Mouse (Mus musculus) C2C12 (cell line): ENCODE results near the gene Hepacam. TPM values are rescaled to one million over a fixed set of nuclear protein-coding genes. Genes with fewer than 3 reads are reported as not detected.

Experiments used
- H3K27me3 ChIP-seq: one replicate; pipeline ENCODE4 v1.6.1; 2011; ENCODE audit not compliant: control insufficient read depth, insufficient read depth, insufficient read length
- H3K36me3 ChIP-seq: one replicate; pipeline ENCODE4 v1.6.1; 2011; ENCODE audit not compliant: control insufficient read depth, insufficient read depth
- H3K4me3 ChIP-seq: one replicate; pipeline ENCODE4 v1.5.1; 2011; ENCODE audit warnings: mild to moderate bottlenecking, control low read depth; ENCODE audit not compliant: poor library complexity, insufficient read depth, severe bottlenecking
- H3K79me2 ChIP-seq: one replicate; pipeline ENCODE4 v1.6.1; 2011; ENCODE audit not compliant: control insufficient read depth, insufficient read depth
- H3K79me3 ChIP-seq: one replicate; pipeline ENCODE4 v1.6.1; 2011; ENCODE audit warnings: low read depth, control low read depth
- H3ac ChIP-seq: one replicate; pipeline ENCODE3; 2011; ENCODE audit warnings: low read depth; ENCODE audit not compliant: control insufficient read depth, insufficient read length
- CEBPB ChIP-seq: IDR thresholded peaks from one replicate; pipeline ENCODE4 v1.6.1; 2011; ENCODE audit warnings: low read depth, mild to moderate bottlenecking, control low read depth, moderate library complexity
- CTCF ChIP-seq: IDR thresholded peaks from one replicate; pipeline ENCODE4 v1.5.1; 2011; ENCODE audit not compliant: control insufficient read depth, insufficient read depth, insufficient read length
- FOSL1 ChIP-seq: IDR thresholded peaks from one replicate; pipeline ENCODE4 v1.8.0; 2011; ENCODE audit warnings: mild to moderate bottlenecking, low read length; ENCODE audit not compliant: poor library complexity, insufficient read depth, severe bottlenecking
- MAX ChIP-seq: IDR thresholded peaks from one replicate; pipeline ENCODE4 v1.6.1; 2011; ENCODE audit warnings: mild to moderate bottlenecking, control low read depth
- MYOD1 ChIP-seq: IDR thresholded peaks from one replicate; pipeline ENCODE4 v1.6.1; 2011; ENCODE audit warnings: low read depth; ENCODE audit not compliant: control insufficient read depth, insufficient read length
- MYOG ChIP-seq: IDR thresholded peaks from one replicate; pipeline ENCODE4 v1.6.1; 2011; ENCODE audit not compliant: control insufficient read depth, insufficient read length; ENCODE audit errors: extremely low read depth
- USF1 ChIP-seq: IDR thresholded peaks from one replicate; pipeline ENCODE4 v1.6.1; 2011; ENCODE audit warnings: low read depth, mild to moderate bottlenecking, control low read depth, moderate library complexity
- polyA plus RNA-seq: library from polyadenylated mRNA; unstranded; fragments of >200 nt; fragmentation: generic; extraction: Trizol; gene quantifications from one replicate; pipeline ENCODE4 v1.2.1, GENCODE M21; 2012; ENCODE audit warnings: missing spikeins

Gene Hepacam
- polyA plus RNA-seq, 1 experiment = 0.01 TPM

- Histone ChIP-seq H3ac (no peak overlapping the region), H3K27me3 (peaks cover 39% of the 10 kb centered on the region), H3K79me2 (no peaks in the 10 kb centered on the region), H3K79me3 (no peaks in the 10 kb centered on the region), H3K36me3 (no peaks in the 10 kb centered on the region), H3K4me3 (no peak overlapping the region)
- TF ChIP-seq MYOD1 (no peak), CEBPB (no peak), MAX (no peak), CTCF (no peak), FOSL1 (no peak), MYOG (no peak), USF1 (no peak)
These were observed 35.4 kb downstream of the Hepacam start for GRCm38 (mm10) chr9:37402501-37402900.

- Histone ChIP-seq H3K79me2 (no peaks in the 10 kb centered on the region), H3K4me3 (no peak overlapping the region), H3K27me3 (peaks cover 44% of the 10 kb centered on the region), H3K36me3 (no peaks in the 10 kb centered on the region), H3ac (no peak overlapping the region), H3K79me3 (no peaks in the 10 kb centered on the region)
- TF ChIP-seq MYOD1 = no peak
- no peak for TF ChIP-seq USF1
These were observed 35.9 kb downstream of the Hepacam start for GRCm38 (mm10) chr9:37403011-37403410.

- no peaks in the 10 kb centered on the region for H3K79me2 ChIP-seq
- no peak overlapping the region for H3ac ChIP-seq
- no peaks in the 10 kb centered on the region for H3K36me3 ChIP-seq
- no peaks in the 10 kb centered on the region for H3K79me3 ChIP-seq
- H3K4me3 ChIP-seq = no peak overlapping the region
- peaks cover 66% of the 10 kb centered on the region for H3K27me3 ChIP-seq
- peak; percentile 8 for TF ChIP-seq CTCF
- TF ChIP-seq MYOD1 = no peak
- no peak for TF ChIP-seq CEBPB
- no peak for TF ChIP-seq MAX
These were observed 39.2 kb downstream of the Hepacam start for GRCm38 (mm10) chr9:37406372-37406771.

GRCm38 (mm10) chr9:37407850-37408502 is 40.8 kb downstream of the Hepacam start:
- Histone ChIP-seq H3K36me3 (no peaks in the 10 kb centered on the region), H3K27me3 (peaks cover 59% of the 10 kb centered on the region), H3K4me3 (no peak overlapping the region), H3ac (no peak overlapping the region), H3K79me2 (no peaks in the 10 kb centered on the region), H3K79me3 (no peaks in the 10 kb centered on the region)
- TF ChIP-seq MAX (no peak), MYOG (no peak), MYOD1 (no peak), CEBPB (no peak), CTCF (no peak), USF1 (no peak), FOSL1 (no peak)

GRCm38 (mm10) chr9:37409698-37410445 is 42.7 kb downstream of the Hepacam start:
- Histone ChIP-seq H3K27me3 (peaks cover 40% of the 10 kb centered on the region), H3K36me3 (no peaks in the 10 kb centered on the region), H3ac (no peak overlapping the region), H3K79me2 (no peaks in the 10 kb centered on the region), H3K4me3 (no peak overlapping the region), H3K79me3 (no peaks in the 10 kb centered on the region)
- no peak for TF ChIP-seq FOSL1
- TF ChIP-seq CEBPB = no peak
- no peak for TF ChIP-seq USF1
- no peak for TF ChIP-seq MYOG
- no peak for TF ChIP-seq MAX
- no peak for TF ChIP-seq MYOD1
- TF ChIP-seq CTCF = no peak

GRCm38 (mm10) chr9:37412989-37413388 is 45.8 kb downstream of the Hepacam start:
- Histone ChIP-seq H3K36me3 (no peaks in the 10 kb centered on the region), H3K79me2 (no peaks in the 10 kb centered on the region), H3K4me3 (no peak overlapping the region), H3K27me3 (peaks cover 26% of the 10 kb centered on the region), H3ac (no peak overlapping the region), H3K79me3 (no peaks in the 10 kb centered on the region)
- TF ChIP-seq CEBPB = no peak
- no peak for TF ChIP-seq FOSL1
- no peak for TF ChIP-seq USF1
- TF ChIP-seq MYOD1 = no peak
- TF ChIP-seq CTCF = no peak
- no peak for TF ChIP-seq MAX
- TF ChIP-seq MYOG = no peak
